Mouse (Mus musculus): ENCODE measurements around the gene Snx30. TPM values are rescaled to one million over a fixed set of nuclear protein-coding genes. Genes with fewer than 3 reads are reported as not detected.

Gene Snx30
- polyA plus RNA-seq, 1 experiment from 2014 or later: 8.5 TPM

- whole genome bisulfite sequencing: 81% methylated on average over 6 of the region's 6 CpGs
Measured at GRCm38 (mm10) chr4:59825634-59826033, 20.0 kb downstream of the Snx30 start.

DNA sequence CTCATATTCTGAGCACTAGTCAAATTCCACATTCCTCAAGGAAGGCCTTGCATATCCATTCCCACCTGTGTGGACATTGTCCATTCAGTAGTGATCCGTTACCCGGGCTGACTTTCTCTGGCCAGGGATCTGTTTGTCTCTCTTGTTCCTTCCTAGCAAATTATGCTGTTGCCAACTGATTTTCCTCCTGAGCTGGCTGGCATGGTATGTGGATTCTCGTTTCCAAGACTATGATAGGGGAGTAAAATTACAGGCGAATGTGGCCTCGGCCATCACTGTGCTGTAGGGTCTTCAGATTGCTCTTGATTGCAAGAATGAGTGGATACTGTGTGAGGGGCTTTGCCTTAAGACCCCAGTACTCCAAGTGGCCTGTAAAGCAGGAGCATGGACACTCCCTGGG lies 20.7 kb downstream of the Snx30 start:
- 90% methylated on average over 5 of the region's 5 CpGs for WGBS
- Histone ChIP-seq H3K9me3 (no peaks in the 10 kb centered on the region), H3K36me3 (no peaks in the 10 kb centered on the region), H3K27me3 (no peaks in the 10 kb centered on the region), H3K27ac (no peak overlapping the region), H3K4me3 (replicated peaks) (no peak overlapping the region), H3K4me1 (replicated peaks) (no peaks in the 10 kb centered on the region), H3K4me2 (no peak overlapping the region), H3K9ac (replicated peaks) (no peak overlapping the region)
- ATAC-seq (ENCODE audit: insufficient number of reproducible peaks, insufficient read depth, low FRiP score, low TSS enrichment, low read depth): no peak

More at GRCm38 (mm10) chr4:59825634-59826033, 20.0 kb downstream of the Snx30 start:
- Histone ChIP-seq H3K4me3 (replicated peaks) (no peak overlapping the region), H3K36me3 (no peaks in the 10 kb centered on the region), H3K27me3 (no peaks in the 10 kb centered on the region), H3K4me2 (no peak overlapping the region), H3K9me3 (no peaks in the 10 kb centered on the region), H3K4me1 (replicated peaks) (no peaks in the 10 kb centered on the region), H3K9ac (replicated peaks) (no peak overlapping the region), H3K27ac (no peak overlapping the region)
- ATAC-seq (ENCODE audit: insufficient number of reproducible peaks, insufficient read depth, low FRiP score, low TSS enrichment, low read depth): no peak

DNA sequence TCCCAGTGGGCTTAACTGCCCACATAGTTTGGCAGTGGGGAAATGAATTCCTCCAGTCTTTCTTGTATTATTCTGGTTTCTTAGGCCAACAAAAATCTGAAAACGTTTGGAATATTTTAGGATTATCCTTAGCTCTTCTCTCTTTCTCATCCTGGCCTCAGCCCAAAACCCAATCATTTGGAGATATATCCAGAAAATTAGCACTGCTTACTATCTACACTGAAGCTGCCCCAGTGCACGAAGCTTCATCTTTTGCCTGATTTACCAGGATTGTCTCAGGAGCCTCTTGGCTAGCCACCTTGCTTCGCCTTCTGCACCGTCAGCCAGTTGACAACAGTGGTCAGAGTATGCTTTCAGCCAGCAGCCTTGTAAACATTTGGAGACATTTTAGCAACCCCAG lies 23.4 kb downstream of the Snx30 start:
- H3K9me3 ChIP-seq: no peaks in the 10 kb centered on the region
- no peak overlapping the region for H3K4me2 ChIP-seq

DNA sequence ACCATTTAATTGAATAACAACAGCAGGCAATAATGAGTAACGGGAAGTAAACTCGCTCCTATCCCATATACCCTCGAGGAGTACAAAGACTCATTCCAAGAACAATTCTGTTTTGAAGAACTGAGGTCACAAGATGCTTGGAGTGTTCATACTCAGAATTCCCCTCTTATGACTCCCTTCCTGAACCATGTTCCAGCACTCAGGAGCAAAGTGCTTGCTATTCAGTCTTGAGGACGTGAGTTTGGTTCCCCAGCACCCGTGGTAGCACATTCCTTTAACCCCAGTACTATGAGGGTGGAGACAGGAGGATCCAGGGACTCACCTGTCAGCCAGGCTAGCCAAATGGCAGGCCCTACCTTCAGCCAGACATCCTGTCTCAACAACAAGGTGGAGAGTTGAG lies 25.4 kb downstream of the Snx30 start:
- H3K36me3 ChIP-seq: no peaks in the 10 kb centered on the region
- H3K9me3 ChIP-seq: no peaks in the 10 kb centered on the region
- ATAC-seq (ENCODE audit: insufficient number of reproducible peaks, insufficient read depth, low FRiP score, low TSS enrichment, low read depth): no peak
- no peaks in the 10 kb centered on the region for H3K27me3 ChIP-seq
- H3K27ac ChIP-seq: no peak overlapping the region
- no peak overlapping the region for H3K4me2 ChIP-seq
- WGBS: 82% methylated on average over 5 of the region's 5 CpGs
- H3K9ac ChIP-seq (replicated peaks): no peak overlapping the region
- no peak overlapping the region for H3K4me3 ChIP-seq (replicated peaks)
- H3K4me1 ChIP-seq (replicated peaks): no peaks in the 10 kb centered on the region

More for the DNA sequence above, 23.4 kb downstream of the Snx30 start:
- H3K9ac ChIP-seq (replicated peaks): no peak overlapping the region
- H3K4me3 ChIP-seq (replicated peaks): no peak overlapping the region
- H3K4me1 ChIP-seq (replicated peaks): no peaks in the 10 kb centered on the region
- no peak for ATAC-seq (ENCODE audit: insufficient number of reproducible peaks, insufficient read depth, low FRiP score, low TSS enrichment, low read depth)
- H3K27ac ChIP-seq: no peak overlapping the region
- no peaks in the 10 kb centered on the region for H3K36me3 ChIP-seq
- WGBS: 81% methylated on average over 4 of the region's 4 CpGs
- H3K27me3 ChIP-seq: no peaks in the 10 kb centered on the region

DNA sequence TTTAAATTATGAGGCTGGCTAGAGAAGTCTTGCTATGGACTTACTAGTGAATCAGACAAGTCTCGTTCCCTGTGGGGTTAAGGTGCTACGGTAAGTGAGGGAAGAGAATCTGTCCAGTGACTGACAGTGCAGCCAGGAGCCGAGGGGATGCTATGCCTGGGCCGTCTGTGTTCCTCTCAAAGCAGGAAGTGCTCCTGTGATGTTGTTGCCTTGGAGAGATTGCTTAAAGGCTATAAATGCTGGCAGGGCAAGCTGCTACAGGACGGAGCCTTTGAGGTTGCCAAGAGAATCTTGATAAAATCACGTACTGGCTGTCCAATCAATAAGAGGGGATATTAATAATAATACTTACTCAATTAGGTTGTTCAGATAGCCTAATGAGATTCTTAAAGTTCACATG lies 27.2 kb downstream of the Snx30 start:
- no peak for ATAC-seq (ENCODE audit: insufficient number of reproducible peaks, insufficient read depth, low FRiP score, low TSS enrichment, low read depth)
- Histone ChIP-seq H3K9me3 (no peaks in the 10 kb centered on the region), H3K36me3 (no peaks in the 10 kb centered on the region), H3K9ac (replicated peaks) (no peak overlapping the region), H3K27ac (no peak overlapping the region), H3K27me3 (no peaks in the 10 kb centered on the region), H3K4me3 (replicated peaks) (no peak overlapping the region), H3K4me2 (no peak overlapping the region), H3K4me1 (replicated peaks) (no peaks in the 10 kb centered on the region)
- WGBS: 53% methylated on average over 6 of the region's 6 CpGs

DNA sequence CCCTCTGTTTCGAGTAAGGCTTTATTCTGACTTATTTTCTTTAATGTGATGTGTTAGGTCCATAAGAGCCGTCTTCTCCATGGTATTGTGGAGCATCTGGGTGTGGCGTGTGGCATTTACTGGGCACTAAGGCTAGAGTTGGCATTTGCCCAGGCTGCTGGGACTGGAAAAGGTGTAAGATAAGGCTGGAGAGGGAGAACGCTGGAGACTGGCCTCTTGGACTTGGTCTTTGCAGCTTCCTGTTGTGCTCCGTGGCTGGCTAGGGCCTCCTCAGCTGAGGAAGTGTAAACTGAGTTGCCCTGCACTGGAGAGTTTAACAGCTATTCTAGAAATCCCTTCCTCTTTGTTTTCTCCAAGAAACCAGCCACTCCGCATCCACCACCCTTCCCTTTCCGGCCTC lies 32.0 kb downstream of the Snx30 start:
- peaks cover 6% of the 10 kb centered on the region; the same call in 1 of the 2 replicates for H3K4me1 ChIP-seq (replicated peaks)
- no peak overlapping the region for H3K4me2 ChIP-seq
- H3K27me3 ChIP-seq: no peaks in the 10 kb centered on the region
- no peak overlapping the region for H3K4me3 ChIP-seq (replicated peaks)
- 75% methylated on average over 7 of the region's 7 CpGs for WGBS
- H3K9ac ChIP-seq (replicated peaks): no peak overlapping the region
- H3K9me3 ChIP-seq: no peaks in the 10 kb centered on the region
- no peaks in the 10 kb centered on the region for H3K36me3 ChIP-seq
- ATAC-seq (ENCODE audit: insufficient number of reproducible peaks, insufficient read depth, low FRiP score, low TSS enrichment, low read depth): no peak
- no peak overlapping the region for H3K27ac ChIP-seq

DNA sequence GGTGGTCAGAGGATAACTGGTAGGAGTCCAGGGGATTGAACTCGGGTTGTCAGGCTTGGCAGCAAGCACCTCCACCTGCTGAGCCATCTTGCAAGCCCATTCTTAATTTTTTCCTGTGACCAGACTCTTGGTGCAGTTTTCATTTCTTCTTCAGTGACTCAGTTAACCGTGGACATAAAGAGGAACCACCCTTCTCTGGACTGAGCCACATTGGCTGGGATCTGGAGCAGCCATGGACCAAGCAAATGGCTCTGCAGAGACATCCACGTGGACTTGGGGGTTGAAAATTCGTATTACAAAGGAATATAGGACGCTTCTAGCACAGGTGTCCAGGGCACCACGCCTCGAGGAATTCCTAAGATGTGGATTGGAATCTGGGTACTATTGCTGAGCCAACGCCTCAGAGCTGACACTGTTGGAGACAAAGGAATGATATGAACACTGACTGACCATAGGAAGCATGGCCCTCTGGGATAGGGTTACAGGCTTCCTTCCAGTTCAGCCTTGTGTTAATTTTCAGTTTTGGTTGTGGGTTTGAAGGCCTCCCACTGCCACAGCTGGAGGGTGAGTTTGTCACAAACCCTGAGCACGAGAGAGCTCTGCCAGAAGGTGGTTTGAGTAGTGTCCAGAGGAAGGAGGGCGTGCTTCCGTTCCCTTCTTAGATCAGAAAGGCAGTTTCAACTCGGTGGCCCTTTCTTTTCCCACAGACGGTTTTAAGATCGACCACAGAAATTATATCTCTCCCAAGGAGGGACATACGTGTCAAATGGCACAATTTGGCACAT lies 39.0 kb downstream of the Snx30 start:
- H3K9ac ChIP-seq (replicated peaks): no peak overlapping the region
- 84% methylated on average over 15 of the region's 15 CpGs for WGBS

GRCm38 (mm10) chr4:59845245-59845637 lies 39.6 kb downstream of the Snx30 start:
- 95% methylated on average over 3 of the region's 3 CpGs for WGBS
- H3K9me3 ChIP-seq: no peaks in the 10 kb centered on the region

More for the DNA sequence above, 39.0 kb downstream of the Snx30 start:
- Histone ChIP-seq H3K4me1 (replicated peaks) (peaks cover 24% of the 10 kb centered on the region), H3K4me3 (replicated peaks) (no peak overlapping the region), H3K27me3 (no peaks in the 10 kb centered on the region), H3K9me3 (no peaks in the 10 kb centered on the region), H3K27ac (no peak overlapping the region), H3K4me2 (no peak overlapping the region), H3K36me3 (peaks cover 10% of the 10 kb centered on the region; the same call in 1 of the 2 replicates)
- no peak for ATAC-seq (ENCODE audit: insufficient number of reproducible peaks, insufficient read depth, low FRiP score, low TSS enrichment, low read depth)

GRCm38 (mm10) chr4:59847447-59847846 lies 41.8 kb downstream of the Snx30 start:
- WGBS: 87% methylated on average over 5 of the region's 5 CpGs
- peaks cover 10% of the 10 kb centered on the region; the same call in 1 of the 2 replicates for H3K36me3 ChIP-seq

More at GRCm38 (mm10) chr4:59845245-59845637, 39.6 kb downstream of the Snx30 start:
- H3K4me2 ChIP-seq: no peak overlapping the region
- no peak overlapping the region for H3K27ac ChIP-seq
- peaks cover 10% of the 10 kb centered on the region; the same call in 1 of the 2 replicates for H3K36me3 ChIP-seq
- H3K4me1 ChIP-seq (replicated peaks): peaks cover 24% of the 10 kb centered on the region
- H3K27me3 ChIP-seq: no peaks in the 10 kb centered on the region
- no peak overlapping the region for H3K4me3 ChIP-seq (replicated peaks)
- no peak for ATAC-seq (ENCODE audit: insufficient number of reproducible peaks, insufficient read depth, low FRiP score, low TSS enrichment, low read depth)
- H3K9ac ChIP-seq (replicated peaks): no peak overlapping the region

GRCm38 (mm10) chr4:59850181-59850580 lies 44.5 kb downstream of the Snx30 start:
- Histone ChIP-seq H3K27ac (no peak overlapping the region), H3K36me3 (peaks cover 10% of the 10 kb centered on the region; the same call in 1 of the 2 replicates), H3K9ac (replicated peaks) (no peak overlapping the region), H3K4me1 (replicated peaks) (no peaks in the 10 kb centered on the region), H3K4me3 (replicated peaks) (no peak overlapping the region), H3K27me3 (no peaks in the 10 kb centered on the region), H3K4me2 (no peak overlapping the region), H3K9me3 (no peaks in the 10 kb centered on the region)
- 60% methylated on average over 2 of the region's 2 CpGs for WGBS
- ATAC-seq (ENCODE audit: insufficient number of reproducible peaks, insufficient read depth, low FRiP score, low TSS enrichment, low read depth): no peak

More at GRCm38 (mm10) chr4:59847447-59847846, 41.8 kb downstream of the Snx30 start:
- Histone ChIP-seq H3K27me3 (no peaks in the 10 kb centered on the region), H3K4me2 (no peak overlapping the region), H3K4me1 (replicated peaks) (peaks cover 20% of the 10 kb centered on the region), H3K9me3 (no peaks in the 10 kb centered on the region), H3K9ac (replicated peaks) (no peak overlapping the region), H3K4me3 (replicated peaks) (no peak overlapping the region), H3K27ac (no peak overlapping the region)
- ATAC-seq (ENCODE audit: insufficient number of reproducible peaks, insufficient read depth, low FRiP score, low TSS enrichment, low read depth): no peak

GRCm38 (mm10) chr4:59850886-59851623 lies 45.4 kb downstream of the Snx30 start:
- Histone ChIP-seq H3K27ac (no peak overlapping the region), H3K4me1 (replicated peaks) (no peaks in the 10 kb centered on the region), H3K36me3 (peaks cover 4% of the 10 kb centered on the region; the same call in 1 of the 2 replicates), H3K27me3 (no peaks in the 10 kb centered on the region), H3K9me3 (no peaks in the 10 kb centered on the region), H3K9ac (replicated peaks) (no peak overlapping the region), H3K4me2 (no peak overlapping the region), H3K4me3 (replicated peaks) (no peak overlapping the region)
- 82% methylated on average over 5 of the region's 5 CpGs for WGBS
- ATAC-seq (ENCODE audit: insufficient number of reproducible peaks, insufficient read depth, low FRiP score, low TSS enrichment, low read depth): no peak
